Mouse (Mus musculus) urinary bladder, postnatal 36 days (tissue): ENCODE results near the gene Slc35f3.

Source experiments
- DNase-seq, 2 experiments: peaks; one replicate each; pipeline ENCODE4 v3.0.0; 2022; ENCODE audit warnings: low spot score in 2 of 2, mixed read lengths in 1 of 2

Slc35f3 gene

DNA sequence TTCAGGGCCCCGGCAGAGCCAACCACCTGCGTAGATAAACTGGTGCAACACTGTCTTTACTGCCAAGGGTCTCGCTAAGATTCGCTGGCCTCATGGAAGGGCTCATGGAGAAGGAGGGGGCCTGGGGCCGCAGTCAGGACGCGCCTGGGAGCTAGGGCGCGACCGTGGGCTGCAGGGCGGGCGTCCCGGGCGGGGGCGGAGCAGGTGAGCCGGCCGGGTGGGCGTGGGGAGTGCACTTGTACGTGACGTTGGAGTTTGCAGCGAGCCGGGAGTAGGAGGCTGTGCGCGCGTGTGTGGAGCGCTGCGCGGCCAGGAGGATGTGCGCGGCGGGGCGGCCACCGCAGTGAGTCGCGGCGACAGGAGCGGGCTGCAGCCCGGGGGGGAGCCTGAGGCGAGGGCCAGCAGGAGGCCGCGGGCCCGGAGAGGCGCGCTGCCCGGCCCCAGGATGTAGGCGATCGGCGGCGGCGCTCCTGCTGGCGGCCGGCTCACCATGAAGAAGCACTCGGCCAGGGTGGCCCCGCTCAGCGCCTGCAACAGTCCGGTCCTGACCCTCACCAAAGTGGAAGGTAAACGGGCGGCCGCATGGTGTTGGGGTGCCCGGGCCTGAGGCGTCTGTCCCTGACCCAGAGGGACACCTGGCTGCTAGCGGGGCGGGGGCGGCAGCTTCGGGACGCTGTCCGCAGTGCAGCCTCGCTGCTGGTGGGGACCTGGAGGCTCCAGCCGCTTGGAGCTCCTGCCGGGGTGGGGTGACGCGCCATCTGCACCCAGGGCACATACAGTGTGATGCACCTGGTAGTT, at the start of gene Slc35f3:
Gene Slc35f3 (plus strand): TSS at position 263 of the 798 bp plus-strand sequence.
- no peak for DNase-seq

GRCm38 (mm10) chr8:126250486-126250885, 47.9 kb upstream of the Slc35f3 start:
- no peak for DNase-seq

- DNase-seq = no peak
These were observed 41.6 kb upstream of the Slc35f3 start for GRCm38 (mm10) chr8:126256585-126257391.

DNA sequence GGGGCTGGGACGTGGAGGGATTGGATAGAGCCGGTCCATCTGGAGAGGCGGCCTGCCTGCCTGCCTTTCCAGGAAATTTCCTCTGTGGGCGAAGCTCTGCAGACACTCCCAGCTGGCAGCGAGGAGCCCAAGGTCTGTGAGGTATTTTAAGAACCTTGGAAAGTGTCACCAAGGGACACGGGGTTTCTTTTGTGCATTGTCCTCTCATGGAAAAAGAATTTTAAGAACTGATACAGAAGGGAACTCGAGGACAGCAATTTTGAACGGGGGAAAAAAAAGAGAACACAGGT, 41.0 kb upstream of the Slc35f3 start:
- DNase-seq = no peak

- DNase-seq = peak; percentile 44 to 54
These were observed 40.1 kb upstream of the Slc35f3 start for GRCm38 (mm10) chr8:126258175-126258781.

GRCm38 (mm10) chr8:126265186-126265585, 33.2 kb upstream of the Slc35f3 start:
- no peak for DNase-seq

GRCm38 (mm10) chr8:126267118-126267517, 31.2 kb upstream of the Slc35f3 start:
- DNase-seq = no peak

- DNase-seq = no peak
These were observed 28.6 kb upstream of the Slc35f3 start for GRCm38 (mm10) chr8:126269733-126270132.

- DNase-seq = no peak
These were observed 25.9 kb upstream of the Slc35f3 start for GRCm38 (mm10) chr8:126272445-126272844.

DNA sequence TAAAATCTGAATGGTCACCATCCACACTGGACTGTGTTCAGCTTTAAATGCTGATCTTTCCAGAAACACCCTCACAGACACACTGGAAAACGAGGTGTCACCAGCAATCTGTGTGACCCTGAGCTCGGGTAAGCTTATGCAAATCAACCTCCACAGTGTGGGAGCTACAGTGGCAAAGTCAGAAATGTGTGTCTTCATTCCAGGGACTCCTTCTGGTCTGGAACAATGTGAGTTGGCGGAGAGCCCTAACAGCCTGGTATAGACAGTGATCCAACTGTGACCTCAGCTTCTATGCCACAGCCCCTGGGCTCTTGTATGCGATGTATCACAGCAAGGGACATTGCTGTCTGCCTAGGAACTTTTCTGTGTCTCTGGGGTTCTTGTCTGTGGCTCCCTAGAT, 25.3 kb upstream of the Slc35f3 start:
- DNase-seq = no peak

DNA sequence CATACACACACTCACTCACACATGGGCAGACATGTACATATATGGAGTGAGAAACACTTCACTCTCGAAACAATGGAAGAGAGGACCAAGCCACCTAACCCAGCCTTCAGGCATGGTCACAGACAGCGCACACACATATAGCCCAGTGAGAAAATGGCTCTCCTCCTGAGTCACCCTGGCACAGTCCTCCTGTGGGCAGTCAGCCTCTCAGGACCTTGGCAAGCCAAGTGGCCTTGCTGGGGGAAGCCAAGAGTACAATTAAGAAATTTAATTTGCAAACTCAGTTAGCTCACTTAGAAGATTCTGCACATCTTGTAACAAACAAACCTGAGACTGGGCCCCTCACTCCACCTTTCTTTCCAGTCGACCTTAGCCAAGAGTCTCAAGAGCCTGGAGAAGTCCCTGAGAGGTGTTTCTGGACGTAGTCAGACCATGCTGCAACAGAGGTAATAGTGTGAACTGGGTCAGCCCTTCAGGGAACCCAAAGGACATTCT, 23.4 kb upstream of the Slc35f3 start:
- no peak for DNase-seq

GRCm38 (mm10) chr8:126275886-126276285, 22.5 kb upstream of the Slc35f3 start:
- DNase-seq = no peak

GRCm38 (mm10) chr8:126291951-126292350, 6.4 kb upstream of the Slc35f3 start:
- no peak for DNase-seq

- DNase-seq = no peak
These were observed 993 bp upstream of the Slc35f3 start for GRCm38 (mm10) chr8:126297284-126297845.

DNA sequence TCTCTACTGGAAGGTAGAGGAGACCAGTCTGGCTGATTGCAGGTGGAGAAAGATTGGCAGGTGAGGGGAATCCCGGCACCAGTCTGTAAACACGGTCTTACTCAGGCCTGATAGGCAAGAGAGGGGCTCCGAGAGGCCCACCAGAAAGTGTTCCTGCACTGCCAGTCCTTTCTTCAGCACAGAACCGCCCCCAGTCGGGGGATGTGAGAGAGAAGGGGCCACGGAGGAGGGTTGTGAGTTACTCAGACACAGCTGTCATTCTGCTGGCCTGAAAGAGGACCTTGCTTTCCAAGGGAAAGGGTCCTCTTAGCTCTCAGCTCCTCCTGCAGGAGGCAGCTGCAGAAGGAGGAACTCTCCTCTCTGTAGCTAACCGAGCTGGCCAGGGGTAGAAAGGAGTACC, 975 bp downstream of the Slc35f3 start:
- no peak for DNase-seq

GRCm38 (mm10) chr8:126300350-126300749, 2.0 kb downstream of the Slc35f3 start:
- DNase-seq = no peak

GRCm38 (mm10) chr8:126301580-126301979, 3.2 kb downstream of the Slc35f3 start:
- no peak for DNase-seq

DNA sequence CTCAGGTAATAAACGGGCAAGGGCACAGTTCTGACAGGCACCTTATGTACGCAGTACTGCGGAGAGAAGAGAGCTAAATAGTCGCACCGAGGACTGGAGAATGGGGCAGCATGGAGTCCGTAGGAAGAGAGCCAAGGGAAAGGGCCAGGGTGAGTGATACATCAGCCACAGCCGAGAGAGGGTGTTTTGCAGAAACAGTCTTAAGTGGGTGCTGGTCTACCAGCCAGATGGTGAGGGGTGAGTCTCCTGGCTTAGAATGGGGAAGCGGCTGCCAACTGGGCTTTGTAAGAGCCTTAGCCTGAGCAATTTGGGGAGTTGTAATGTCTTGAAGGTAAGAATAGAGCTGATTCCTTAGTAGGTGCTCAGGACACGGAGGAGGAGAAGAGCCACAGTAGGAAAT, 8.8 kb downstream of the Slc35f3 start:
- DNase-seq = no peak

DNA sequence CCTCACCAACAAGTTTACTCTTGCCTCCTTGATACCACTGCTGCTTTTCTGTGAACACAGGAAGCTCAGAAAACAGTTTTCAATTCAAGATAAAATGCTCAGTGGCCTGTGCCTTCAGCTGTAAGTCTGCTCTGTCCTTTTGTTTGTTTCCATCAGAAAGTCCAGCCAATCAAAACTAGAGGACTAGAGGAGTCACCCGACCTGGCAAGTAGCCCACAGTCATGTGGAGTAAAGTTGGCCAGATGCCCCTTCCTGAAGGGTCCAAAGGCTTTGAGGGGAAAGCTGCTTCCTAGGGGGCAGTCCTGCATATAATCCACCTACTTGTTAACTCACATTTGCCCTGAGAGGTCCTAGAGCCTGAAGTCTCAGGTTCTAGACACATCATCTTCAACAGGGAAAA, 10.7 kb downstream of the Slc35f3 start:
- DNase-seq = no peak

DNA sequence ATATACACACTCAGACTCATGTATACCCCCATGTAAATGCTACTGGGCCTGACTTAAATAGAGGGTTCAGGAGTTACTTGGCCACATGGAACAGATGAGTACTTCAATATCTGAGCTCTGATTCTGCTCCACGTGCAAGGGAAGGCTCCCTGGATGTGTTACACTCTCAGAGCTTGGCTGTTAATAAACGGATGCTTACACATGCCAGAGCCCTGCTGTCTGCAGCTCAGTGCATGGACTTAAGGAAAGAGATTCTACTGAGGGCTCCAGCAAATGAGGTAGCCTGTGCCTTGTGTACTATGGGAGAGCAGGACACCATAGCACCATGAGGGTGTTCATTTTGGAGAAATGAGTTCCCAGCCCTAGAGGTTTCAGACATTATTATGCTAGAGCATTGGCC, 26.6 kb downstream of the Slc35f3 start:
- no peak for DNase-seq

DNA sequence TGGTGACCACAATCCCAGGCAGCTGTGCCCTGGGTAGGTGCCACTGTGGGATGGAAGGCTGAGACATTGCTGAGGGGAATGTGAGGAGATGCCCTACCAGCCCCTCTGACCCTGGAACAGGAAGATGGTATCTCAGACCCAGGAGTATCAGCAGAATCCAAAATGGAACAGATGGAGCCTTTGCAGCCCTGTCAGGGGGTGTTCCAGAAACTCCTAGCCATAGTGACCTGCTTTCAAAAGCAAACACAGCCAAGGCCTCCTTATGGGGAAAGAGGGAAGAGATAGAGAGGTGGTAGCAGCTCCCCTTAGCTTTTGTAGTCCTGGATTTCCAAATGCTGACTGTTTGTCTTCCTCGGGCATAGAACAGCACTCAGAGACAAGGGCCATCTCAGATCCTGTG, 27.8 kb downstream of the Slc35f3 start:
- no peak for DNase-seq

GRCm38 (mm10) chr8:126326731-126327130, 28.4 kb downstream of the Slc35f3 start:
- no peak for DNase-seq
